Mouse (Mus musculus): ENCODE data around the gene Slc4a7. TPM values are rescaled to one million over a fixed set of nuclear protein-coding genes. Genes with fewer than 3 reads are reported as not detected.
"Not testable (repeated sequence)": the region's sequence is repeated elsewhere in the genome, so short reads cannot be mapped to it uniquely, and the experiment has no call there.

The Slc4a7 gene
- polyA plus RNA-seq, 1 experiment from 2014 or later = 18.6 TPM

GRCm38 (mm10) chr14:14781169-14781568 lies 79.1 kb downstream of the Slc4a7 start:
- DNase-seq (ENCODE audit: low spot score) (no peak), ATAC-seq (replicated peaks; ENCODE audit: low FRiP score, low TSS enrichment, low read depth) (no peak)
- 89% methylated on average over 2 of the region's 2 CpGs for WGBS
- no peak overlapping the region for H3K27ac ChIP-seq (ENCODE audit: low read depth)
- no peak overlapping the region for H3K9ac ChIP-seq (ENCODE audit: low read length)
- H3K36me3 ChIP-seq (ENCODE audit: control insufficient read depth, insufficient read depth, low read length) = peaks cover 69% of the 10 kb centered on the region
- H3K4me1 ChIP-seq (replicated peaks; ENCODE audit: control insufficient read depth, insufficient read depth, low read length) = no peaks in the 10 kb centered on the region
- H3K9me3 ChIP-seq (ENCODE audit: control insufficient read depth, low read length) = no peaks in the 10 kb centered on the region
- no peak overlapping the region for H3K4me3 ChIP-seq (ENCODE audit: low read depth, low read length)
- no peak overlapping the region for H3K4me2 ChIP-seq (ENCODE audit: low read length)
- H3K27me3 ChIP-seq (replicated peaks; ENCODE audit: control insufficient read depth, insufficient read depth, low read length) = no peaks in the 10 kb centered on the region

- WGBS = 96% methylated on average over 1 of the region's 1 CpGs
- H3K4me1 ChIP-seq (replicated peaks; ENCODE audit: control insufficient read depth, insufficient read depth, low read length) = no peaks in the 10 kb centered on the region
- DNase-seq (ENCODE audit: low spot score) (no peak), ATAC-seq (replicated peaks; ENCODE audit: low FRiP score, low TSS enrichment, low read depth) (no peak)
- no peak overlapping the region for H3K4me2 ChIP-seq (ENCODE audit: low read length)
- no peaks in the 10 kb centered on the region for H3K27me3 ChIP-seq (replicated peaks; ENCODE audit: control insufficient read depth, insufficient read depth, low read length)
- H3K4me3 ChIP-seq (ENCODE audit: low read depth, low read length) = no peak overlapping the region
- H3K9ac ChIP-seq (ENCODE audit: low read length) = no peak overlapping the region
- H3K27ac ChIP-seq (ENCODE audit: low read depth) = no peak overlapping the region
- peaks cover 7% of the 10 kb centered on the region; the same call in 1 of the 2 replicates for H3K9me3 ChIP-seq (ENCODE audit: control insufficient read depth, low read length)
- peaks cover 60% of the 10 kb centered on the region for H3K36me3 ChIP-seq (ENCODE audit: control insufficient read depth, insufficient read depth, low read length)
Observed at GRCm38 (mm10) chr14:14784223-14784622, 82.1 kb downstream of the Slc4a7 start.

GRCm38 (mm10) chr14:14786979-14787378 lies 84.9 kb downstream of the Slc4a7 start:
- no peak for ATAC-seq (replicated peaks; ENCODE audit: low FRiP score, low TSS enrichment, low read depth)
- no peak overlapping the region for H3K27ac ChIP-seq (ENCODE audit: low read depth)

GRCm38 (mm10) chr14:14789840-14790470 lies 87.9 kb downstream of the Slc4a7 start:
- no peak overlapping the region for H3K4me2 ChIP-seq (ENCODE audit: low read length)
- ATAC-seq (replicated peaks; ENCODE audit: low FRiP score, low TSS enrichment, low read depth) = no peak

More at GRCm38 (mm10) chr14:14786979-14787378, 84.9 kb downstream of the Slc4a7 start:
- peaks cover 55% of the 10 kb centered on the region for H3K36me3 ChIP-seq (ENCODE audit: control insufficient read depth, insufficient read depth, low read length)
- peaks cover 7% of the 10 kb centered on the region; the same call in 1 of the 2 replicates for H3K9me3 ChIP-seq (ENCODE audit: control insufficient read depth, low read length)
- no peaks in the 10 kb centered on the region for H3K4me1 ChIP-seq (replicated peaks; ENCODE audit: control insufficient read depth, insufficient read depth, low read length)
- DNase-seq (ENCODE audit: low spot score) = no peak
- H3K27me3 ChIP-seq (replicated peaks; ENCODE audit: control insufficient read depth, insufficient read depth, low read length) = no peaks in the 10 kb centered on the region
- 100% methylated on average over 1 of the region's 1 CpGs for WGBS
- H3K4me3 ChIP-seq (ENCODE audit: low read depth, low read length) = no peak overlapping the region
- H3K9ac ChIP-seq (ENCODE audit: low read length) = no peak overlapping the region
- no peak overlapping the region for H3K4me2 ChIP-seq (ENCODE audit: low read length)

GRCm38 (mm10) chr14:14799861-14800260 lies 97.8 kb downstream of the Slc4a7 start:
- DNase-seq (ENCODE audit: low spot score) (no peak), ATAC-seq (replicated peaks; ENCODE audit: low FRiP score, low TSS enrichment, low read depth) (no peak)
- Histone ChIP-seq H3K27me3 (replicated peaks; ENCODE audit: control insufficient read depth, insufficient read depth, low read length) (no peaks in the 10 kb centered on the region), H3K4me3 (ENCODE audit: low read depth, low read length) (no peak overlapping the region), H3K27ac (ENCODE audit: low read depth) (no peak overlapping the region), H3K9ac (ENCODE audit: low read length) (no peak overlapping the region), H3K36me3 (ENCODE audit: control insufficient read depth, insufficient read depth, low read length) (peaks cover 19% of the 10 kb centered on the region), H3K4me1 (replicated peaks; ENCODE audit: control insufficient read depth, insufficient read depth, low read length) (no peaks in the 10 kb centered on the region), H3K9me3 (ENCODE audit: control insufficient read depth, low read length) (no peaks in the 10 kb centered on the region), H3K4me2 (ENCODE audit: low read length) (no peak overlapping the region)
- 68% methylated on average over 5 of the region's 5 CpGs for WGBS

More at GRCm38 (mm10) chr14:14789840-14790470, 87.9 kb downstream of the Slc4a7 start:
- 86% methylated on average over 4 of the region's 4 CpGs for WGBS
- Histone ChIP-seq H3K4me1 (replicated peaks; ENCODE audit: control insufficient read depth, insufficient read depth, low read length) (no peaks in the 10 kb centered on the region), H3K36me3 (ENCODE audit: control insufficient read depth, insufficient read depth, low read length) (peaks cover 41% of the 10 kb centered on the region), H3K27ac (ENCODE audit: low read depth) (no peak overlapping the region), H3K27me3 (replicated peaks; ENCODE audit: control insufficient read depth, insufficient read depth, low read length) (no peaks in the 10 kb centered on the region), H3K9me3 (ENCODE audit: control insufficient read depth, low read length) (peaks cover 7% of the 10 kb centered on the region; the same call in 1 of the 2 replicates), H3K4me3 (ENCODE audit: low read depth, low read length) (no peak overlapping the region), H3K9ac (ENCODE audit: low read length) (no peak overlapping the region)
- no peak for DNase-seq (ENCODE audit: low spot score)

- no peak overlapping the region for H3K27ac ChIP-seq (ENCODE audit: low read depth)
- H3K27me3 ChIP-seq (replicated peaks; ENCODE audit: control insufficient read depth, insufficient read depth, low read length) = no peaks in the 10 kb centered on the region
- WGBS = 88% methylated on average over 4 of the region's 4 CpGs
- no peaks in the 10 kb centered on the region for H3K4me1 ChIP-seq (replicated peaks; ENCODE audit: control insufficient read depth, insufficient read depth, low read length)
- no peaks in the 10 kb centered on the region for H3K9me3 ChIP-seq (ENCODE audit: control insufficient read depth, low read length)
- H3K9ac ChIP-seq (ENCODE audit: low read length) = no peak overlapping the region
- no peak overlapping the region for H3K4me2 ChIP-seq (ENCODE audit: low read length)
- DNase-seq (ENCODE audit: low spot score) = no peak
- H3K36me3 ChIP-seq (ENCODE audit: control insufficient read depth, insufficient read depth, low read length) = peaks cover 19% of the 10 kb centered on the region
- no peak for ATAC-seq (replicated peaks; ENCODE audit: low FRiP score, low TSS enrichment, low read depth)
- H3K4me3 ChIP-seq (ENCODE audit: low read depth, low read length) = no peak overlapping the region
Observed at GRCm38 (mm10) chr14:14800332-14800731, 98.3 kb downstream of the Slc4a7 start.

GRCm38 (mm10) chr14:14800810-14801209 lies 98.7 kb downstream of the Slc4a7 start:
- Histone ChIP-seq H3K9me3 (ENCODE audit: control insufficient read depth, low read length) (no peaks in the 10 kb centered on the region), H3K4me1 (replicated peaks; ENCODE audit: control insufficient read depth, insufficient read depth, low read length) (no peaks in the 10 kb centered on the region), H3K4me3 (ENCODE audit: low read depth, low read length) (no peak overlapping the region), H3K27me3 (replicated peaks; ENCODE audit: control insufficient read depth, insufficient read depth, low read length) (no peaks in the 10 kb centered on the region), H3K9ac (ENCODE audit: low read length) (no peak overlapping the region), H3K4me2 (ENCODE audit: low read length) (no peak overlapping the region), H3K36me3 (ENCODE audit: control insufficient read depth, insufficient read depth, low read length) (peaks cover 18% of the 10 kb centered on the region), H3K27ac (ENCODE audit: low read depth) (no peak overlapping the region)
- WGBS = 89% methylated on average over 3 of the region's 3 CpGs
- ATAC-seq (replicated peaks; ENCODE audit: low FRiP score, low TSS enrichment, low read depth) (no peak), DNase-seq (ENCODE audit: low spot score) (no peak)

- not testable (repeated sequence) for ATAC-seq (replicated peaks; ENCODE audit: low FRiP score, low TSS enrichment, low read depth); H3K9me3 ChIP-seq (ENCODE audit: control insufficient read depth, low read length); H3K36me3 ChIP-seq (ENCODE audit: control insufficient read depth, insufficient read depth, low read length); DNase-seq (ENCODE audit: low spot score); H3K27ac ChIP-seq (ENCODE audit: low read depth); H3K9ac ChIP-seq (ENCODE audit: low read length); H3K27me3 ChIP-seq (replicated peaks; ENCODE audit: control insufficient read depth, insufficient read depth, low read length); H3K4me2 ChIP-seq (ENCODE audit: low read length); H3K4me1 ChIP-seq (replicated peaks; ENCODE audit: control insufficient read depth, insufficient read depth, low read length); H3K4me3 ChIP-seq (ENCODE audit: low read depth, low read length)
- WGBS = no CpG with 5 or more reads among the region's 2 CpGs
Observed at GRCm38 (mm10) chr14:14803115-14803514, 101.0 kb downstream of the Slc4a7 start, which contains the start of gene Nek10. Nek10 (plus strand) TSS chr14:14803415.
